Mouse (Mus musculus): ENCODE data around the gene Oscar. TPM values are rescaled to one million over a fixed set of nuclear protein-coding genes. Genes with fewer than 3 reads are reported as not detected.

Oscar gene
- polyA plus RNA-seq, 1 experiment from 2014 or later = not detected

DNA sequence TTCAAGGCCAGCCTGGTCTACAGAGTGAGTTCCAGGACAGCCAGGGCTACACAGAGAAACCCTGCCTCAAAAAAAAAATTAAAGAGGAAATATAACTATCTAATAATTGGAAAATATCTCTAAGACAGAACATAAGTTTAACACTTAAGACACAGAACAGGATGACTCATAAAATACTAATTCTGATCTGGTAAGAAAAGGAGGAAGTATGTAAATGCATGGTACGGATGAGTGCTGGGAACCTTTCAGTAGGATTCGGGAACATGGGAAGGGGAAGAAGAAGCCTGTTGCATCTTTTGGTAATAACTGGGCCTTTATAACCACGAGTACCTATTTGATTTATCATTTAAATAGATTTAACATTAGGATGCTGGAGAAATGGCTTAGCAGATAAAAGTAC, 1.9 kb downstream of the Oscar start:
- peaks cover 5% of the 10 kb centered on the region; the same call in 1 of the 2 replicates for H3K36me3 ChIP-seq (replicated peaks; ENCODE audit: insufficient read depth, low read length)
- no peak for TF ChIP-seq CTCF (IDR thresholded peaks at IDR 0.05; ENCODE audit: low read depth)
- no peak for TF ChIP-seq EP300 (IDR thresholded peaks at IDR 0.05; ENCODE audit: low read depth)
- no peak overlapping the region for H3K27ac ChIP-seq (ENCODE audit: low read depth)
- DNase-seq (no peak), ATAC-seq (no peak)
- no peaks in the 10 kb centered on the region for H3K27me3 ChIP-seq (ENCODE audit: insufficient read depth, low read length)
- WGBS (ENCODE audit: insufficient replicate concordance) = 54% methylated on average over 3 of the region's 3 CpGs
- H3K9me3 ChIP-seq (ENCODE audit: low read length) = no peaks in the 10 kb centered on the region
- no peak overlapping the region for H3K4me2 ChIP-seq (ENCODE audit: low read depth, low read length)
- H3K4me3 ChIP-seq (ENCODE audit: low read depth, low read length) = no peak overlapping the region
- H3K9ac ChIP-seq (replicated peaks) = no peak overlapping the region
- peaks cover 14% of the 10 kb centered on the region for H3K4me1 ChIP-seq (ENCODE audit: insufficient read depth)

DNA sequence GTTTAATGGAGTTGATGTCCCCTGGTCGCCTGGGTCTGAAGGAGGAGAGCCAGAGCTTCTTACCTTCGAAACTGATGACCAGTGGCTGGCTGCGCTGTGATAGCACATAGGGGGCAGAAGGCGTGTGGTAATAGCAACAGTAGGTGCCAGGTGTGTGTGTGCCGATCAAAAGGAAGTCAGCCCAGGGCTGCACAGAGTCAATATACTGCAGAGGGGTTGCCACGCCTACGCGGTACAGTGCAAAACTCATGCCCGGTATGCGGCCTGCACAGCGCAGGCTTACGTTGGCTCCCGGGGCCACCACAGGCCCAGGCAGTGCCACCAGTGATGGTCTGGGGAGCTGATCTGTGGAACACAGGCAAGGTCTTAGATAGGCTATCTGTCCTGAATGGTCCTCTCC, 5.0 kb downstream of the Oscar start:
- Histone ChIP-seq H3K4me2 (ENCODE audit: low read depth, low read length) (no peak overlapping the region), H3K4me1 (ENCODE audit: insufficient read depth) (no peaks in the 10 kb centered on the region), H3K36me3 (replicated peaks; ENCODE audit: insufficient read depth, low read length) (no peaks in the 10 kb centered on the region), H3K27me3 (ENCODE audit: insufficient read depth, low read length) (no peaks in the 10 kb centered on the region), H3K27ac (ENCODE audit: low read depth) (no peak overlapping the region), H3K9ac (replicated peaks) (no peak overlapping the region), H3K4me3 (ENCODE audit: low read depth, low read length) (no peak overlapping the region), H3K9me3 (ENCODE audit: low read length) (no peaks in the 10 kb centered on the region)
- no peak for DNase-seq
- TF ChIP-seq CTCF (IDR thresholded peaks at IDR 0.05; ENCODE audit: low read depth) = no peak
- no peak for TF ChIP-seq EP300 (IDR thresholded peaks at IDR 0.05; ENCODE audit: low read depth)
- 80% methylated on average over 13 of the region's 13 CpGs for WGBS (ENCODE audit: insufficient replicate concordance)
- 0 out of 2 replicates have a peak, but pooled peaks have one; percentile 11 for ATAC-seq

DNA sequence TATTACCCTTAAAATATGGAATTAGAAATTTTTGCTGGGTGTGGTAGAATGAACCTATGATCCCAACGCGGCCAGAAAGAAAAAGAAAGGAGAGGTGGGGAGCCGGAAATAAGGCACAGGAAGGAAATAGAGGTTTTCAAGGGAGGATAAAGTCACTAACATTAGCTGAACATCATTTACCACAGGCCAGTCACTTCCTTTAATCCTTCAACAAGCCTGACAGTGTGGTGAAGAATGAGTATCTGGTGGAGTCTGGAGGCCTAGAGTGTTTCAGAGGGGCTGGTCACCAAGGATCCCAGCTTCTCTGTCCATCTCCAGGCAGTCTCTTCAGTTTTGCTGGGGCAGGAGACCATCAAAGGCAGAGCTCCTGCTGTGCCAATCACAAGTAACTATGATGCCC, 5.5 kb downstream of the Oscar start:
- ATAC-seq (no peak), DNase-seq (no peak)
- TF ChIP-seq CTCF (IDR thresholded peaks at IDR 0.05; ENCODE audit: low read depth) = no peak
- no peak for TF ChIP-seq EP300 (IDR thresholded peaks at IDR 0.05; ENCODE audit: low read depth)
- Histone ChIP-seq H3K36me3 (replicated peaks; ENCODE audit: insufficient read depth, low read length) (no peaks in the 10 kb centered on the region), H3K9ac (replicated peaks) (no peak overlapping the region), H3K27ac (ENCODE audit: low read depth) (no peak overlapping the region), H3K4me1 (ENCODE audit: insufficient read depth) (no peaks in the 10 kb centered on the region), H3K27me3 (ENCODE audit: insufficient read depth, low read length) (no peaks in the 10 kb centered on the region), H3K4me3 (ENCODE audit: low read depth, low read length) (no peak overlapping the region), H3K9me3 (ENCODE audit: low read length) (no peaks in the 10 kb centered on the region), H3K4me2 (ENCODE audit: low read depth, low read length) (no peak overlapping the region)
- 53% methylated on average over 3 of the region's 3 CpGs for WGBS (ENCODE audit: insufficient replicate concordance)

DNA sequence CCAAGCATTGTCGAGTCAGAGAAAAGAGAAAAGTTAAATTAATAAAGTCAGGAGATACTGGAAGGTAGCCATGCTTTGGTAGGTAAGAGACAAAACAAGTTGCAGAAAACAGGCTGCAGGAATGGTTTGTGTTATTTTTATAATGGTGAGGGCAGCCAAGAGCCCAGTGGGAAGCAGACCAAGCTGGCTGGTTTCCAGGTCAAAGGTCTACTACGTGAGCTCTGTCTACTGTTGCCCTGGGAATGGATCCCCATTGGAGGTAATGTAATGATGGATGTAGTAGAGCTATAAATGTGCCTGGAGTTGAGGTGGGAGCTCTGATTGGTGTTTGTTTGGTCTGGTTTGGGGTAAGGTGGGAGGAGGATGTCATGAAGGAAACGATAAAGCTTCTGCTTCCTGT, 6.9 kb downstream of the Oscar start:
- TF ChIP-seq EP300 (IDR thresholded peaks at IDR 0.05; ENCODE audit: low read depth) (peak; percentile 26; the same call in 1 of the 2 replicates), CTCF (IDR thresholded peaks at IDR 0.05; ENCODE audit: low read depth) (no peak)
- H3K27ac ChIP-seq (ENCODE audit: low read depth) = peak overlapping the region; percentile 76
- 40% methylated on average over 3 of the region's 3 CpGs for WGBS (ENCODE audit: insufficient replicate concordance)
- peak; percentile 89 for ATAC-seq
- no peak overlapping the region for H3K4me2 ChIP-seq (ENCODE audit: low read depth, low read length)
- no peaks in the 10 kb centered on the region for H3K27me3 ChIP-seq (ENCODE audit: insufficient read depth, low read length)
- H3K9me3 ChIP-seq (ENCODE audit: low read length) = no peaks in the 10 kb centered on the region
- H3K4me1 ChIP-seq (ENCODE audit: insufficient read depth) = no peaks in the 10 kb centered on the region
- no peak overlapping the region for H3K4me3 ChIP-seq (ENCODE audit: low read depth, low read length)
- no peaks in the 10 kb centered on the region for H3K36me3 ChIP-seq (replicated peaks; ENCODE audit: insufficient read depth, low read length)
- H3K9ac ChIP-seq (replicated peaks) = no peak overlapping the region
- peak; percentile 74 for DNase-seq

DNA sequence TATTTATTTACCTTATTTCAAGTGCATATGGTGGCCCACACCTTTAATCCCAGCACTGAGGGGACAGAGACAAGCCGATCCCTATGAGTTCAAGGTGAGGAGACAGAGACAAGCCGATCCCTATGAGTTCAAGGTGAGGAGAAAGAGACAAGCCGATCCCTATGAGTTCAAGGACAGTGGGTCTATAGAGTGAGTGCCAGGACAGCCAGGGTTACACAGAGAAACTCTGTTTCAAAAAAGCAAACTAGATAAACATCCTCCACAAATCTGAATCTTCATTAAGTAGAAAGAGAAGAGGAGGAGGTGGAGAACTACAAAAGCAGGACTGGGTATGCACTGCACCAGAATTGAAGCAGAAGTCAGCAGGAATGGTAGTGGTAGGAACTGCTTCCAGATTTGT, 7.3 kb downstream of the Oscar start:
- no peak for TF ChIP-seq CTCF (IDR thresholded peaks at IDR 0.05; ENCODE audit: low read depth)
- TF ChIP-seq EP300 (IDR thresholded peaks at IDR 0.05; ENCODE audit: low read depth) = no peak
- Histone ChIP-seq H3K4me3 (ENCODE audit: low read depth, low read length) (no peak overlapping the region), H3K4me1 (ENCODE audit: insufficient read depth) (no peaks in the 10 kb centered on the region), H3K9me3 (ENCODE audit: low read length) (no peaks in the 10 kb centered on the region), H3K4me2 (ENCODE audit: low read depth, low read length) (no peak overlapping the region), H3K36me3 (replicated peaks; ENCODE audit: insufficient read depth, low read length) (no peaks in the 10 kb centered on the region), H3K27me3 (ENCODE audit: insufficient read depth, low read length) (no peaks in the 10 kb centered on the region), H3K27ac (ENCODE audit: low read depth) (peak overlapping the region; percentile 76), H3K9ac (replicated peaks) (no peak overlapping the region)
- ATAC-seq = peak; percentile 59
- WGBS (ENCODE audit: insufficient replicate concordance) = 63% methylated on average over 3 of the region's 3 CpGs
- DNase-seq = no peak

DNA sequence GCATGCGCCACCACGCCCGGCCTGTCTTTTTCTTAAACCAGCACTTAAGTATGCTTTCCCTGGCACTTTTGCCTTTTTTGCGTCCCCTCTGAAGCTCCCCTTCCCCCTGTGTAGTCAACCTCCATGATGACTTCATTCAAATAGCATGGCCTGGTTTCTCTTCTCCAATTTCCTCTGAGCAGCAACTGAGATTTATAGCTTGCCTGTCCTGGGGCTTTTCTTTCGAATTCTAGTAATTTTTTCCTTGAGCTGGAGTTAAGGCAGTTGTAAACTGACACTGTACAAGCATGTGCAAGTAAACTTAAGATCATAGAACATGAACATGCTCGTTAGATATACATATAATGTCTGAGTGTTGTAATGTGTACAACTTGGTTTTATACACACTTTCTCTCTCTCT, 8.6 kb downstream of the Oscar start:
- H3K27me3 ChIP-seq (ENCODE audit: insufficient read depth, low read length) = no peaks in the 10 kb centered on the region
- H3K27ac ChIP-seq (ENCODE audit: low read depth) = no peak overlapping the region
- 77% methylated on average over 6 of the region's 6 CpGs for WGBS (ENCODE audit: insufficient replicate concordance)
- no peak overlapping the region for H3K4me2 ChIP-seq (ENCODE audit: low read depth, low read length)
- ATAC-seq (no peak), DNase-seq (no peak)
- H3K36me3 ChIP-seq (replicated peaks; ENCODE audit: insufficient read depth, low read length) = no peaks in the 10 kb centered on the region
- no peak for TF ChIP-seq CTCF (IDR thresholded peaks at IDR 0.05; ENCODE audit: low read depth)
- no peak for TF ChIP-seq EP300 (IDR thresholded peaks at IDR 0.05; ENCODE audit: low read depth)
- no peaks in the 10 kb centered on the region for H3K4me1 ChIP-seq (ENCODE audit: insufficient read depth)
- H3K4me3 ChIP-seq (ENCODE audit: low read depth, low read length) = no peak overlapping the region
- no peak overlapping the region for H3K9ac ChIP-seq (replicated peaks)
- no peaks in the 10 kb centered on the region for H3K9me3 ChIP-seq (ENCODE audit: low read length)

DNA sequence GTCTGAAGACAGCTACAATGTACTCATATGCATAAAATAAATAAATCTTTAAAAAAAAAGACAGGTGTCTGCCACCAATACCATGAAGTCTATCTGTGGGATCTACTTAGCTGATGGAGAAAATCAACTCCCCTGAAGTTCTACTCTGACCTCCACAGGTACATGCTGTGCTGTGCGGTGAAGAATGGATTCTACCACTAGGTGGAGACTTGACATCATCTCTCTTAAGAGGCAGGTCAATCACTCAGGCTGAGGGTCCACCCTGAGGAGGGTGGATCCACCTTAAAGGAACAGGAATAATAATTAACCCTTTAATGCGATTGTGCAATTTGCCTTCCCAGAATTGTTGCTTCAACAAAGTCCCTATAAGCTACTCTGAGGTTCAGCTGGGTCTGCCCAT, 9.2 kb downstream of the Oscar start:
- no peak overlapping the region for H3K9ac ChIP-seq (replicated peaks)
- no peaks in the 10 kb centered on the region for H3K9me3 ChIP-seq (ENCODE audit: low read length)
- H3K27me3 ChIP-seq (ENCODE audit: insufficient read depth, low read length) = no peaks in the 10 kb centered on the region
- peak; percentile 75 for ATAC-seq
- H3K4me3 ChIP-seq (ENCODE audit: low read depth, low read length) = no peak overlapping the region
- no peaks in the 10 kb centered on the region for H3K4me1 ChIP-seq (ENCODE audit: insufficient read depth)
- H3K27ac ChIP-seq (ENCODE audit: low read depth) = no peak overlapping the region
- WGBS (ENCODE audit: insufficient replicate concordance) = 10% methylated on average over 2 of the region's 2 CpGs
- peak; percentile 26 for DNase-seq
- no peak overlapping the region for H3K4me2 ChIP-seq (ENCODE audit: low read depth, low read length)
- H3K36me3 ChIP-seq (replicated peaks; ENCODE audit: insufficient read depth, low read length) = no peaks in the 10 kb centered on the region
- TF ChIP-seq CTCF (IDR thresholded peaks at IDR 0.05; ENCODE audit: low read depth) (peak; percentile 71), EP300 (IDR thresholded peaks at IDR 0.05; ENCODE audit: low read depth) (no peak)
